Comparison of ENCODE assay signal across 13 mouse cellular contexts in genomic region chr19:33087961-33088360, GRCm38 (mm10).
"Had no signal": no experiment of that assay in that cellular context is flagged by ENCODE, and none has a peak within 500 bp of the region (broad histone marks: within the 10 kb centered on the region; RNA-seq: fewer than 3 reads in every experiment).

No protein-coding gene starts in this region.

- H3K4me3 ChIP-seq: kidney, embryonic 15.5 days; limb, embryonic 12.5 days; midbrain, embryonic 10.5 days; myocyte; neural tube, embryonic 15.5 days had no signal

- H3K27ac ChIP-seq: kidney, embryonic 15.5 days; limb, embryonic 12.5 days; liver, embryonic 14.5 days; midbrain, embryonic 10.5 days; neural tube, embryonic 15.5 days had no signal

- DNase-seq: kidney, adult 2 months; kidney, postnatal 14 days; liver; lung, adult 2 months; lung, postnatal 4 days; midbrain, embryonic 14.5 days; retina, postnatal 1 day had no signal
